Mouse (Mus musculus): ENCODE results near the gene Clstn2. TPM values are rescaled to one million over a fixed set of nuclear protein-coding genes. Genes with fewer than 3 reads are reported as not detected.

Clstn2 gene
- total and polyA plus RNA-seq, 3 experiments = not detected

DNA sequence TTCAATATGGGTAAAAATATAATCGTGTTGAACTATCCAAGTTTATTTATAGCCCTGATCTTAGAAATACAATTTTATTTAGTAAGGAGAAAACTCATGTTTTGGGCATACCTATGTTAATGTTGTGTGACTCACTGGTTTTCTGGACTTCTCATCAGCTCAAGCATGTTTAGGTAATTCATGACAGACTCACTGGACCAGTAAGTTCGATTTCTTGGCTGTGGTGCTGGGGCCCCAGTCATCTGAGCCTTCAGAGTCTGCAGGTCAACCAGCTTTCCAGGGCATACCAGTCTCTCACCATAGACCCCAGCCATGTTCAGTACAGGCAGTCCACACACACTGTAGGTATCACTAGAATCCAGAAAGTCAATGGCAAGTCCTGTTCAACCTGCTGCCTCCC lies 279.3 kb downstream of the Clstn2 start:
- no peak overlapping the region for H3K4me2 ChIP-seq (ENCODE audit: insufficient read depth, low read depth, poor library complexity, severe bottlenecking)
- no peak overlapping the region for H3K9ac ChIP-seq (ENCODE audit: insufficient read depth, low read depth)
- no peak for DNase-seq (ENCODE audit: extremely low read depth)
- dilution Hi-C loops (cut with MboI; ENCODE audit: extremely low pct_ligation_motif_present, extremely low pct_unique_long_range_greater_than_20kb, low sequenced_read_pairs) (no loop called here), in situ Hi-C loops (cut with MboI; ENCODE audit: low pct_ligation_motif_present, low pct_unique_long_range_greater_than_20kb, low sequenced_read_pairs) (no loop called here)
- TF ChIP-seq SMC3 (IDR thresholded peaks at IDR 0.05; ENCODE audit: low read depth, low read length) (no peak), JUND (conservative IDR thresholded peaks at IDR 0.05; ENCODE audit: low read depth, low read length) (no peak), RAD21 (IDR thresholded peaks at IDR 0.05; ENCODE audit: low read depth, low read length) (no peak), E2F4 (IDR thresholded peaks at IDR 0.05; ENCODE audit: insufficient replicate concordance, low read depth, low read length) (no peak), PAX5 (IDR thresholded peaks at IDR 0.05; ENCODE audit: low read length) (no peak), CHD1 (IDR thresholded peaks at IDR 0.05; ENCODE audit: low read depth, low read length) (no peak), ETS1 (conservative IDR thresholded peaks at IDR 0.05; ENCODE audit: low read depth, low read length) (no peak), ZMIZ1 (IDR thresholded peaks at IDR 0.05; ENCODE audit: low read depth, low read length) (no peak), MAFK (IDR thresholded peaks at IDR 0.05; ENCODE audit: insufficient replicate concordance, low read length) (no peak), MXI1 (IDR thresholded peaks at IDR 0.05; ENCODE audit: low read depth, low read length) (no peak), CTCF (conservative IDR thresholded peaks at IDR 0.05 in 1 of 2, IDR thresholded peaks at IDR 0.05 in 1 of 2; ENCODE audit: low read depth in 2 of 2, low read length in 2 of 2) (no peak)
- H3K4me1 ChIP-seq (ENCODE audit: control insufficient read depth in 1 of 2, insufficient read depth in 2 of 2) = no peaks in the 10 kb centered on the region
- no peaks in the 10 kb centered on the region for H3K79me2 ChIP-seq (replicated peaks; ENCODE audit: control insufficient read depth, extremely low read depth, insufficient read depth, poor library complexity, severe bottlenecking)
- H3K9me3 ChIP-seq (replicated peaks; ENCODE audit: low read length) = peaks cover 59% of the 10 kb centered on the region
- H3K4me3 ChIP-seq (replicated peaks in 1 of 3; ENCODE audit: low read depth in 2 of 3, low read length in 2 of 3, poor library complexity in 1 of 3) = no peak overlapping the region
- H3K27me3 ChIP-seq (replicated peaks) = no peaks in the 10 kb centered on the region
- no peaks in the 10 kb centered on the region for H3K36me3 ChIP-seq (replicated peaks in 1 of 2; ENCODE audit: control insufficient read depth in 1 of 2, insufficient read depth in 1 of 2, low read length in 1 of 2)
- H3K27ac ChIP-seq (ENCODE audit: insufficient read depth, low read depth) = no peak overlapping the region

DNA sequence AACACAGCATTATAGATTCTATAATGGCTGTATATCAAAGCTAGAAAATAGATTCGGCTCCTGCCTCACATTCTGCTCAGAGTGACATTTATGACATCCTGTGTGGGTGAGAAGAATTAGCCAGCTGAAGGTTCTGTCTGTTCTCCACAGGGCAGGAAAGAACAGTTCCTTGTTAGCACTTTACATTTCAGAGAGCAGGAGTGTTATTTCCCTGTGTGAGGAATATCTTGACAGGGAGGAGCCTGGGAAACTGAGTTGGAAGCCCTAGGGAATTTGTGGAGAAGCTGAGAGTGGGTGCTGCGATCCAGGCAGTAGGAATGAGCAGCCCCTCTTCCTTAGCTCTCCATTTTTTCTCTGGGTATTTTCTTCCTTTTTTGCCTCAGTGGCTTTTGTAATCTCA lies 286.4 kb downstream of the Clstn2 start:
- H3K4me2 ChIP-seq (ENCODE audit: insufficient read depth, low read depth, poor library complexity, severe bottlenecking) = no peak overlapping the region
- no peak for TF ChIP-seq E2F4 (IDR thresholded peaks at IDR 0.05; ENCODE audit: insufficient replicate concordance, low read depth, low read length)
- no peak for TF ChIP-seq ELF1 (IDR thresholded peaks at IDR 0.05; ENCODE audit: low read depth, low read length)
- no peak for TF ChIP-seq SMC3 (IDR thresholded peaks at IDR 0.05; ENCODE audit: low read depth, low read length)
- no peak for TF ChIP-seq TBP (conservative IDR thresholded peaks at IDR 0.05; ENCODE audit: low read depth, low read length)
- TF ChIP-seq EP300 (IDR thresholded peaks at IDR 0.05; ENCODE audit: low read length) = no peak
- TF ChIP-seq CHD2 (IDR thresholded peaks at IDR 0.05; ENCODE audit: low read length) = no peak
- no peak for TF ChIP-seq CTCF (conservative IDR thresholded peaks at IDR 0.05 in 1 of 2, IDR thresholded peaks at IDR 0.05 in 1 of 2; ENCODE audit: low read depth in 2 of 2, low read length in 2 of 2)
- no peak for TF ChIP-seq ZKSCAN1 (IDR thresholded peaks at IDR 0.05; ENCODE audit: borderline replicate concordance, low read depth, low read length)
- TF ChIP-seq IRF4 (IDR thresholded peaks at IDR 0.05; ENCODE audit: low read depth, low read length) = no peak
- TF ChIP-seq RAD21 (IDR thresholded peaks at IDR 0.05; ENCODE audit: low read depth, low read length) = no peak
- no peak for TF ChIP-seq NRF1 (IDR thresholded peaks at IDR 0.05; ENCODE audit: low read depth, low read length)
- no peak for TF ChIP-seq ETS1 (conservative IDR thresholded peaks at IDR 0.05; ENCODE audit: low read depth, low read length)
- TF ChIP-seq MEF2A (IDR thresholded peaks at IDR 0.05; ENCODE audit: borderline replicate concordance, low read depth, low read length) = no peak
- no peak for TF ChIP-seq MAZ (IDR thresholded peaks at IDR 0.05; ENCODE audit: low read depth, low read length)
- no peak for TF ChIP-seq JUND (conservative IDR thresholded peaks at IDR 0.05; ENCODE audit: low read depth, low read length)
- TF ChIP-seq PAX5 (IDR thresholded peaks at IDR 0.05; ENCODE audit: low read length) = no peak
- no peak for TF ChIP-seq KAT2A (IDR thresholded peaks at IDR 0.05; ENCODE audit: insufficient replicate concordance, low read length)
- no peak for TF ChIP-seq MAX (IDR thresholded peaks at IDR 0.05; ENCODE audit: low read length)
- no peak for TF ChIP-seq JUN (IDR thresholded peaks at IDR 0.05; ENCODE audit: insufficient read depth, low read depth, low read length)
- no peak for TF ChIP-seq HCFC1 (IDR thresholded peaks at IDR 0.05; ENCODE audit: low read depth, low read length)
- in situ Hi-C loops (cut with MboI; ENCODE audit: low pct_ligation_motif_present, low pct_unique_long_range_greater_than_20kb, low sequenced_read_pairs) = no loop called here

More for the DNA sequence above, 286.4 kb downstream of the Clstn2 start:
- dilution Hi-C loops (cut with MboI; ENCODE audit: extremely low pct_ligation_motif_present, extremely low pct_unique_long_range_greater_than_20kb, low sequenced_read_pairs) = no loop called here
- H3K27me3 ChIP-seq (replicated peaks) = no peaks in the 10 kb centered on the region
- no peaks in the 10 kb centered on the region for H3K79me2 ChIP-seq (replicated peaks; ENCODE audit: control insufficient read depth, extremely low read depth, insufficient read depth, poor library complexity, severe bottlenecking)
- H3K27ac ChIP-seq (ENCODE audit: insufficient read depth, low read depth) = no peak overlapping the region
- H3K36me3 ChIP-seq (replicated peaks in 1 of 2; ENCODE audit: control insufficient read depth in 1 of 2, insufficient read depth in 1 of 2, low read length in 1 of 2) = no peaks in the 10 kb centered on the region
- H3K4me1 ChIP-seq (ENCODE audit: control insufficient read depth in 1 of 2, insufficient read depth in 2 of 2) = no peaks in the 10 kb centered on the region
- H3K9ac ChIP-seq (ENCODE audit: insufficient read depth, low read depth) = no peak overlapping the region
- peaks cover 61% of the 10 kb centered on the region for H3K9me3 ChIP-seq (replicated peaks; ENCODE audit: low read length)
- no peak for DNase-seq (ENCODE audit: extremely low read depth)
- H3K4me3 ChIP-seq (replicated peaks in 1 of 3; ENCODE audit: low read depth in 2 of 3, low read length in 2 of 3, poor library complexity in 1 of 3) = no peak overlapping the region

All from CH12.LX (cell line).